Mouse (Mus musculus): ENCODE data around the gene C130074G19Rik.

DNA sequence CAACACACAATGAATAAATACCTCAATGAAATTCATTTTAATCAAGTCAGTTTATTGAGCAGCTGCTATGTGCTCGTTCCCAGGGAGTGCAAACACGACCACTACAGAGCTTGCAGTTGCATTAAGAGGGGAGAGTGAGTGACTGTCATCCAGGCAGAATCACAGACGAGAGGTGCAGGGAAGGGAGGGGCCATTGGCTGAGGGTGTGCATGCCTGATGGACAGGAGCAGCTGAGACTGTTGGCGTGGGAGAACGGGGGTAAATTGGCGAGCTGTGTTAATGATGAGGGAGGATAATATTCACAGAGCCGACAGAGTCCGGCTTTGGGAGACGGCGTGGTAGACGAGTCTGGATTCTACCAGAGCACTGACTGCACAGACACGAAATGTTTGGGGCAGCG, 39.8 kb upstream of the C130074G19Rik start:
- TF ChIP-seq POLR2A (IDR thresholded peaks at IDR 0.05; ENCODE audit: low read depth, low read length) = no peak
- no peak for TF ChIP-seq CTCF (IDR thresholded peaks at IDR 0.05; ENCODE audit: extremely low read depth, insufficient read length, insufficient replicate concordance, low read depth, low read length)
